Mouse (Mus musculus) left cerebral cortex, postnatal 14 days (tissue): ENCODE measurements around the gene Wdr62. TPM values are rescaled to one million over a fixed set of nuclear protein-coding genes. Genes with fewer than 3 reads are reported as not detected.

Source experiments
- DNase-seq, 2 experiments: peaks; one replicate each; pipeline ENCODE4 v3.0.0; 2021 to 2022; ENCODE audit warnings: low spot score in 2 of 2, mixed read lengths in 1 of 2
- intact Hi-C: fragments of 180-260 bp; cut with DNase I; formaldehyde crosslinking; loops from one replicate; pipeline ENCODE4 v1.15.1; 2025
- total RNA-seq, 2 experiments: library from RNA; stranded (reverse); gene quantifications; 2 replicates each; pipeline ENCODE4 v1.2.3; 2021

The Wdr62 gene
- total RNA-seq, 2 experiments from 2014 or later, result 1.2 to 2.0 TPM

GRCm38 (mm10) chr7:30308076-30309005 is 28.1 kb upstream of the Wdr62 start, which contains the start of gene Alkbh6:
TSS of gene Alkbh6 (plus strand) at chr7:30308717.
- intact Hi-C loops, result no loop called here
- peak; percentile 96 to 98 for DNase-seq

- intact Hi-C loops, result no loop called here
- no peak for DNase-seq
These were observed 26.0 kb upstream of the Wdr62 start for GRCm38 (mm10) chr7:30306083-30306779.

GRCm38 (mm10) chr7:30300914-30301313 is 20.7 kb upstream of the Wdr62 start:
- DNase-seq, result no peak

GRCm38 (mm10) chr7:30297266-30297665 is 17.0 kb upstream of the Wdr62 start:
- DNase-seq, result no peak
- intact Hi-C loops, result no loop called here

More at GRCm38 (mm10) chr7:30300914-30301313, 20.7 kb upstream of the Wdr62 start:
- intact Hi-C loops, result no loop called here

GRCm38 (mm10) chr7:30296816-30297215 is 16.6 kb upstream of the Wdr62 start:
- intact Hi-C loops, result no loop called here
- no peak for DNase-seq

GRCm38 (mm10) chr7:30295103-30295502 is 14.9 kb upstream of the Wdr62 start:
- no peak for DNase-seq
- intact Hi-C loops, result no loop called here

- intact Hi-C loops, result loop anchor here (5.0 kb wide), 1 partner anchor 62 kb away; the partner anchor contains the start of genes Polr2i and Tbcb
- DNase-seq, result no peak
These were observed 14.1 kb upstream of the Wdr62 start for GRCm38 (mm10) chr7:30294296-30294695.

- intact Hi-C loops, result loop anchor here (5.0 kb wide), 1 partner anchor 61 kb away; the partner anchor contains the start of genes Polr2i and Tbcb
- DNase-seq, result peak; percentile 48 to 62
These were observed 13.6 kb upstream of the Wdr62 start for GRCm38 (mm10) chr7:30293795-30294194.

GRCm38 (mm10) chr7:30291215-30292131 is 11.3 kb upstream of the Wdr62 start, which contains the start of gene Clip3:
TSS of gene Clip3 (plus strand) at chr7:30291728.
- intact Hi-C loops, result loop anchor here (5.0 kb wide), 1 partner anchor 59 kb away; the partner anchor contains the start of genes Polr2i and Tbcb
- DNase-seq, result peak; percentile 90 to 92

GRCm38 (mm10) chr7:30289714-30290399 is 9.6 kb upstream of the Wdr62 start:
- peak; percentile 46 to 72 for DNase-seq
- intact Hi-C loops, result loop anchor here (5.0 kb wide), 1 partner anchor 58 kb away; the partner anchor contains the start of genes Polr2i and Tbcb

- intact Hi-C loops, result no loop called here
- DNase-seq, result no peak
These were observed 9.0 kb upstream of the Wdr62 start for GRCm38 (mm10) chr7:30289071-30289713.

- DNase-seq, result no peak
- intact Hi-C loops, result no loop called here
These were observed 7.8 kb upstream of the Wdr62 start for GRCm38 (mm10) chr7:30288046-30288445.

- intact Hi-C loops, result no loop called here
- no peak for DNase-seq
These were observed 6.6 kb upstream of the Wdr62 start for GRCm38 (mm10) chr7:30286701-30287410.

GRCm38 (mm10) chr7:30282740-30283139 is 2.5 kb upstream of the Wdr62 start:
- DNase-seq, result peak; percentile 40 to 67
- intact Hi-C loops, result no loop called here

- intact Hi-C loops, result no loop called here
These were observed 1.3 kb upstream of the Wdr62 start for GRCm38 (mm10) chr7:30281522-30281921.

GRCm38 (mm10) chr7:30280670-30281138 is 485 bp upstream of the Wdr62 start:
- peak; percentile 88 to 92 for DNase-seq
- intact Hi-C loops, result no loop called here

More at GRCm38 (mm10) chr7:30281522-30281921, 1.3 kb upstream of the Wdr62 start:
- no peak for DNase-seq

- intact Hi-C loops, result no loop called here
- no peak for DNase-seq
These were observed 683 bp downstream of the Wdr62 start for GRCm38 (mm10) chr7:30279536-30279935.
